Mouse (Mus musculus) gastrocnemius, adult 2 months (tissue): ENCODE data around the gene Tpte. TPM values are rescaled to one million over a fixed set of nuclear protein-coding genes. Genes with fewer than 3 reads are reported as not detected.
"Not testable (repeated sequence)": the region's sequence is repeated elsewhere in the genome, so short reads cannot be mapped to it uniquely, and the experiment has no call there.

Experiments
- DNase-seq: peaks from one replicate; pipeline ENCODE4 v3.0.0; 2022
- H3K27ac ChIP-seq: fragments of 200-600 bp; 2 replicates; pipeline ENCODE4 v1.8.1; 2022; ENCODE audit warnings: mild to moderate bottlenecking
- H3K4me3 ChIP-seq: fragments of 200-600 bp; 2 replicates; pipeline ENCODE4 v1.8.1; 2022; ENCODE audit warnings: mild to moderate bottlenecking, moderate library complexity
- CTCF ChIP-seq: fragments of 200-600 bp; IDR thresholded peaks from 2 replicates; pipeline ENCODE4 v1.8.1; 2022; ENCODE audit warnings: antibody characterized with exemption, mild to moderate bottlenecking, moderate library complexity
- intact Hi-C: fragments of 180-260 bp; cut with DNase I; formaldehyde crosslinking; loops from one replicate; pipeline ENCODE4 v1.15.1; 2025
- total RNA-seq, 2 experiments: library from RNA; stranded (reverse); gene quantifications; 2 replicates each; pipeline ENCODE4 v1.2.3; 2021

Gene Tpte
- total RNA-seq, 2 experiments from 2014 or later = not detected

- intact Hi-C loops = no loop called here
- peak; percentile 53 for DNase-seq
- H3K27ac ChIP-seq = peak overlapping the region; percentile 48
- no peak for TF ChIP-seq CTCF
- no peak overlapping the region for H3K4me3 ChIP-seq
Observed at GRCm38 (mm10) chr8:22274641-22275040, 8.6 kb upstream of the Tpte start.

- DNase-seq = no peak
- H3K4me3 ChIP-seq = no peak overlapping the region
- no peak for TF ChIP-seq CTCF
- H3K27ac ChIP-seq = no peak overlapping the region
- intact Hi-C loops = loop anchor here (10.0 kb wide), 1 partner anchor 108 kb away; the partner anchor contains the start of gene Vps36
Observed at GRCm38 (mm10) chr8:22302326-22302725, 19.1 kb downstream of the Tpte start.

GRCm38 (mm10) chr8:22302896-22303306 lies 19.7 kb downstream of the Tpte start:
- H3K4me3 ChIP-seq = peak overlapping the region; percentile 5; the same call in 1 of the 2 replicates
- intact Hi-C loops = loop anchor here (10.0 kb wide), 1 partner anchor 108 kb away; the partner anchor contains the start of gene Vps36
- DNase-seq = no peak

GRCm38 (mm10) chr8:22304045-22304444 lies 20.8 kb downstream of the Tpte start:
- H3K4me3 ChIP-seq, H3K27ac ChIP-seq, DNase-seq: not testable (repeated sequence)
- intact Hi-C loops = loop anchor here (10.0 kb wide), 1 partner anchor 109 kb away; the partner anchor contains the start of gene Vps36
- TF ChIP-seq CTCF = 0 out of 2 replicates have a peak, but pooled peaks have one; percentile 6

More at GRCm38 (mm10) chr8:22302896-22303306, 19.7 kb downstream of the Tpte start:
- no peak for TF ChIP-seq CTCF
- no peak overlapping the region for H3K27ac ChIP-seq

GRCm38 (mm10) chr8:22306999-22307398 lies 23.8 kb downstream of the Tpte start:
- DNase-seq = no peak
- no peak for TF ChIP-seq CTCF
- no peak overlapping the region for H3K4me3 ChIP-seq
- intact Hi-C loops = loop anchor here (10.0 kb wide), 1 partner anchor 112 kb away; the partner anchor contains the start of gene Vps36
- H3K27ac ChIP-seq = no peak overlapping the region

GRCm38 (mm10) chr8:22311446-22311845 lies 28.2 kb downstream of the Tpte start:
- intact Hi-C loops = no loop called here
- DNase-seq = no peak
- Histone ChIP-seq H3K4me3 (no peak overlapping the region), H3K27ac (no peak overlapping the region)
- TF ChIP-seq CTCF = 0 out of 2 replicates have a peak, but pooled peaks have one; percentile 13

GRCm38 (mm10) chr8:22335426-22335825 lies 52.2 kb downstream of the Tpte start:
- no peak for TF ChIP-seq CTCF
- intact Hi-C loops = no loop called here
- DNase-seq = no peak
- no peak overlapping the region for H3K27ac ChIP-seq
- no peak overlapping the region for H3K4me3 ChIP-seq

- TF ChIP-seq CTCF = no peak
- no peak for DNase-seq
- H3K27ac ChIP-seq = no peak overlapping the region
- no peak overlapping the region for H3K4me3 ChIP-seq
- intact Hi-C loops = no loop called here
Observed at GRCm38 (mm10) chr8:22359359-22359758, 76.1 kb downstream of the Tpte start.

GRCm38 (mm10) chr8:22359882-22360281 lies 76.6 kb downstream of the Tpte start:
- no peak for DNase-seq
- H3K4me3 ChIP-seq = no peak overlapping the region
- intact Hi-C loops = no loop called here
- no peak for TF ChIP-seq CTCF
- H3K27ac ChIP-seq = no peak overlapping the region

GRCm38 (mm10) chr8:22376311-22376710 lies 93.1 kb downstream of the Tpte start:
- no peak for TF ChIP-seq CTCF
- intact Hi-C loops = loop anchor here (2.0 to 10.0 kb wide), 3 partner anchors 184 to 384 kb away; partner anchors contain the start of genes Alg11, Atp7b and Vps36

GRCm38 (mm10) chr8:22376903-22377302 lies 93.7 kb downstream of the Tpte start:
- Histone ChIP-seq H3K27ac (no peak overlapping the region), H3K4me3 (no peak overlapping the region)
- intact Hi-C loops = loop anchor here (2.0 to 10.0 kb wide), 3 partner anchors 184 to 385 kb away; partner anchors contain the start of genes Alg11, Atp7b and Vps36
- DNase-seq = peak; percentile 51
- TF ChIP-seq CTCF = peak; percentile 80

More at GRCm38 (mm10) chr8:22376311-22376710, 93.1 kb downstream of the Tpte start:
- Histone ChIP-seq H3K4me3 (no peak overlapping the region), H3K27ac (no peak overlapping the region)
- no peak for DNase-seq

- Histone ChIP-seq H3K27ac (no peak overlapping the region), H3K4me3 (no peak overlapping the region)
- no peak for TF ChIP-seq CTCF
- intact Hi-C loops = no loop called here
- no peak for DNase-seq
Observed at GRCm38 (mm10) chr8:22380934-22381333, 97.7 kb downstream of the Tpte start.

GRCm38 (mm10) chr8:22382824-22383595 lies 99.8 kb downstream of the Tpte start:
- Histone ChIP-seq H3K4me3 (no peak overlapping the region), H3K27ac (no peak overlapping the region)
- DNase-seq = no peak
- intact Hi-C loops = no loop called here
- TF ChIP-seq CTCF = peak; percentile 6; the same call in 1 of the 2 replicates
